Mouse (Mus musculus) cerebellum, adult 2 months (tissue): ENCODE results near the gene Wdfy2. TPM values are rescaled to one million over a fixed set of nuclear protein-coding genes. Genes with fewer than 3 reads are reported as not detected.

Source experiments
- DNase-seq, 2 experiments: peaks; one replicate each; pipeline ENCODE4 v3.0.0; 2021
- H3K27ac ChIP-seq: fragments of 200-500 bp; 2 replicates; pipeline ENCODE4 v1.5.1; 2012; ENCODE audit warnings: low read length, control low read depth, inconsistent platforms; ENCODE audit not compliant: insufficient read depth
- H3K27me3 ChIP-seq: fragments of 200-500 bp; 2 replicates; pipeline ENCODE4 v1.6.1; 2012; ENCODE audit warnings: inconsistent platforms, mild to moderate bottlenecking, low read length, moderate library complexity; ENCODE audit not compliant: control insufficient read depth, insufficient read depth
- H3K4me1 ChIP-seq: fragments of 200-500 bp; 2 replicates; pipeline ENCODE4 v1.6.1; 2011; ENCODE audit warnings: low read length; ENCODE audit not compliant: control insufficient read depth, insufficient read depth
- H3K4me3 ChIP-seq: fragments of 200-500 bp; replicated peaks from 2 replicates; pipeline ENCODE3; 2011; ENCODE audit warnings: mild to moderate bottlenecking, low read depth, low read length, control low read depth; ENCODE audit not compliant: insufficient read depth
- CTCF ChIP-seq: fragments of 200-500 bp; IDR thresholded peaks from 2 replicates; pipeline ENCODE4 v1.5.1; 2011; ENCODE audit warnings: low read depth, mild to moderate bottlenecking, control low read depth, low read length, moderate library complexity, borderline replicate concordance; ENCODE audit not compliant: insufficient read depth
- POLR2A ChIP-seq: fragments of 200-500 bp; IDR thresholded peaks from 2 replicates; pipeline ENCODE4 v1.6.1; 2011; ENCODE audit warnings: low read length, control low read depth, borderline replicate concordance; ENCODE audit not compliant: insufficient read depth
- WGBS: fragments of 180-500 bp; shearing (Covaris S2); methylation state at CpG from one replicate; pipeline ENCODE4 v1.1.7; 2018; 5-methylcytosine and 5-hydroxymethylcytosine counted together
- polyA plus RNA-seq: library from polyadenylated mRNA; depleted of rRNA; stranded (reverse); fragments of >200 nt; gene quantifications from 2 replicates; pipeline ENCODE4 v1.2.3, GENCODE M21; 2012

Wdfy2 gene
- polyA plus RNA-seq, 1 experiment = 15.8 TPM

DNA sequence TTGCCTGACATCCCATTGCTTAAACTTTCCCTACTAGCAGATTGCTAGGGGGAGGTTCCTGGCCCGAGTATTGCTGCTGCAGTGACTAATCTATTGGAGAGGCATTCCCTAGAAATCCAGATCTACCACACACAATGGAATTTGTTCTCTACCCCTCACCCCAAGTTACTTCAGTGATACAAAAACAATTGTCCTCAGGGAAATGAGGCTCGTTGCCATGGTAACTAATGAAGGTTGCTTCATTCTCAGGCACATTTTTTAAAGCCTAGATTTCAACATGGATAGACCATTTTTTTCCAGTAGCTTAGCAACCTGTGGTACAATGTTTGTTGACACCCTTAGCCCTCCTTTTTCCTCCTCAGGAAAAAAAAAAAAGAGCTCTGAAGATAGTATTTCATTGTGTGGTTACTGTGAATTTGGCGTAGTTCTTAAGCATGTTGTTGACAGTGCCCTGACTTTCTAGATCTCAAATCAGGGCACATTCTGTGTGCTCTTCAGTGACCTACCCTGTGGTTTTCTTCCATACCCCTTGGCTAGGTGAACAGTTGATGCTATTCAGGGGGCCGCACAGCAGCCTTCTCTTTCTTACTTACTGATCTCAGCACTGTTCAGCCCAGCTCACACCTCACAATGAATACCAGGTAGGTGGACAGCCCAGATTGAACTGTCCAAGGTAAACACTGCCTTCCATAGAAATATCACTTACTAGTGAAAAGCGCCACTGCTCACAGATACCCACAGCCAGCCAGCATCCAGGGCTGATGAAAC lies 42.8 kb downstream of the Wdfy2 start:
- peak in 1 of 2 experiments; percentile 49 for DNase-seq
- 65% methylated on average over 5 of the region's 5 CpGs for WGBS
- Histone ChIP-seq H3K27ac (peak overlapping the region; percentile 51), H3K4me1 (peaks cover 40% of the 10 kb centered on the region), H3K27me3 (no peaks in the 10 kb centered on the region), H3K4me3 (no peak overlapping the region)
- TF ChIP-seq CTCF = no peak

DNA sequence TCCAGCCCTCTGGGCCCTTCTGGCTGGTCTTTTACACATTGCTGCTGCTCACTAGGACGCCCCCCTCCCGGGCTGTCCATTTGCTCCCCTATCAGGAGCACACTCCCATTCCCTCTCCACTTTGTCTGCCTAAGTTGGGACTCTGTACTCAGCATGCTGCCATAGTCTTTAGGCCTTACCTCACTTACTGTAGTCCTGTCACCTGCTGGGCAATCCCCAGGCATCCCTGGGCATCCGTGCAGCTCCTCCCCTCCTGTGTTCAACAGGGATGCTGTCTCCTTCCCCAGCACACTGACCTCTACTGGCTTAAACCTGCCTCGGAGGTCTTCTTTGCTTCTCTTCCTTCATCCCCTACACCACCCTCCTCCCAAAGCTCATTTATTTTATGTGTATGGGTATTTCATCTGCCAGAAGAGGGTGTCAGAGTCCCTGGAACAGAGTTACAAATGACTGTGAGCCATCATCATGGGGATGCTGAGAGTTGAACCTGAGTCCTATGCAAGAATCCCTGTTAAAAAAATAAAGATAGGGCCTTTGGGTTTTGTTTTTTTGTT lies 44.7 kb downstream of the Wdfy2 start:
- Histone ChIP-seq H3K4me3 (no peak overlapping the region), H3K27me3 (no peaks in the 10 kb centered on the region), H3K4me1 (peaks cover 40% of the 10 kb centered on the region), H3K27ac (0 out of 2 replicates have a peak overlapping the region, but pooled peaks have one; percentile 14)
- WGBS = 38% methylated on average over 4 of the region's 4 CpGs
- DNase-seq = no peak
- TF ChIP-seq POLR2A = no peak
- 0 out of 2 replicates have a peak, but pooled peaks have one; percentile 8 for TF ChIP-seq CTCF

DNA sequence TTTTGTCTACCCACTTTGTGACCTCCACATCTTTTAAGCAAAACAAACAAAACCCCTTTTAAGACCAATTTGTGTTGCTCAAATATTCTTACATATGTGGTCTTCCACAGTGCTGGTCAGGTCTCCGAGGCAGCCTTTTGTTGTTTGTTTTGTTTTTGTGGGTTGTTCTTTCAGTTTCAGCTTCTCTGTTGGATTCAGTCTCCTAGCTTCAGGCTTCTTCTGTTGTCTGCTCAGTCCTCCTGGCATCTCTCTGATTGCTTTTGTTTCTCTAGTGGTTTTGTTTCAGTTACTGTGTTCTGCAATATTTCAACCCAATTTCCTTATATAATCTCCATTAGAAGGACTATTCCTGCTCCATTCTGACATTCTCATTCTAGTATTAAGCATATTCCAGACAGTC lies 46.1 kb downstream of the Wdfy2 start:
- no peak for DNase-seq
- Histone ChIP-seq H3K4me3 (no peak overlapping the region), H3K4me1 (peaks cover 31% of the 10 kb centered on the region), H3K27ac (no peak overlapping the region), H3K27me3 (no peaks in the 10 kb centered on the region)
- TF ChIP-seq CTCF (no peak), POLR2A (no peak)
- 66% methylated on average over 1 of the region's 1 CpGs for WGBS

DNA sequence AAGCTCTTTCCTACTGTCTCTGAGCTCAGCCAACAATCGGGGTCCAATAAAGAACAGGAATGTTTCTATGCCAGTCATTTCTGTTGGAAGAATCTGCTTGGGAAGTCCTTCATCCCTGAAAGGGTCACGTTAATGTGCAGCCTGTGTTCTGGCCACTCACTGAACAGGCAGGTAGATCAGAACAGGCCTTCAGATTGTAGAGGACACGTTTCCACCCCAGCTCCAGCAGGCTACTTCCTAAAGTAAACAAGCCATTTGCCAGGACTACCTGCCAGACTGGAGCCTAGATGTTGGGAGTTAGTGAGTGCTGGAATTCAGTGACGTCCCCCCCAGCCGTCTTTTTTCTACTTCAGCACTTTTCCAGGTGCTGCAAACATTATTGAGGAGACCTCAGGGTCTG lies 46.7 kb downstream of the Wdfy2 start:
- Histone ChIP-seq H3K4me1 (peaks cover 25% of the 10 kb centered on the region), H3K27me3 (no peaks in the 10 kb centered on the region), H3K27ac (no peak overlapping the region), H3K4me3 (no peak overlapping the region)
- 40% methylated on average over 5 of the region's 5 CpGs for WGBS
- TF ChIP-seq CTCF (no peak), POLR2A (no peak)
- DNase-seq = peak in 1 of 2 experiments; percentile 27

DNA sequence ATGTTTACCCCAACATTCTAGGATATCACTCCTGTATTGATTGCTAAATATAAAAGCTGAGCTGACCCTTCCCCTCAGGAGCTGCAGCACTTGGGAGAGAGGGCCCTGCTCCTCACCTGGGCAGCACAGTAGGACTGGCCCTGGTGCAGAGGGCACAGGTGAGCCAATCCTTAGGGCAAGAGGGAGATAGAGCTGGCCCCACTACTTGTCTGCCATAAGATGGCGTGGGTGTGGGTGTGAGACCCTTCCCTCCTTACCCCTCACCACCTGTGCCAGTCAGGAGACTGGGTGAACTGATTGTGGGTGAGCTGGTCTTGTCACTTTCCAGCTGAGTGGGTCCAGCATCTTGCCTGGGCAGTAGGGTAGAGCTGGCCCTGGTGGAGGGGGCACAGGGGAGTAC lies 47.2 kb downstream of the Wdfy2 start:
- no peak overlapping the region for H3K4me3 ChIP-seq
- peaks cover 22% of the 10 kb centered on the region for H3K4me1 ChIP-seq
- TF ChIP-seq POLR2A = no peak
- no peak for TF ChIP-seq CTCF
- WGBS = 83% methylated on average over 1 of the region's 1 CpGs
- no peak for DNase-seq
- H3K27ac ChIP-seq = 0 out of 2 replicates have a peak overlapping the region, but pooled peaks have one; percentile 7
- H3K27me3 ChIP-seq = no peaks in the 10 kb centered on the region

DNA sequence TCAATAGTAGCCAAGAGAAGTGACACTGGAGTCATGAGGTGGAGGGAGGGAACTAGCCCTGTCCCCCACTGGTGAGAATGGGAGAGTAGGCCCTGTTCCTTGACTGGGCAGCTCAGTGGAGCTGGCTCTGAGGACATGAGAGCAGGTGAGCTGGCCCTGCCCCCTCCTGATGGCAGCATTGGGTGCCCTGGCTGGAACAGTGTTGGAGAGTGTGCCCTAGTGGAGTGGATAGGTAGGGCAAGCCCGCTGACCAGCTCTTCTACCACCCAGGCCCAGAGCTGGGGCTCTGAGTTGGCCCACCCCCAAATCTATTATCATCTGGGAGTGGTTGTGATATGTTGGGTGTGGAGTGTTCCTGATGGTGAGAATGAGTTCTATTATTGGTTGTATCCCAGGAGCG lies 47.7 kb downstream of the Wdfy2 start:
- 92% methylated on average over 2 of the region's 2 CpGs for WGBS
- no peak for DNase-seq
- Histone ChIP-seq H3K27ac (0 out of 2 replicates have a peak overlapping the region, but pooled peaks have one; percentile 7), H3K4me3 (no peak overlapping the region), H3K4me1 (peaks cover 18% of the 10 kb centered on the region), H3K27me3 (no peaks in the 10 kb centered on the region)
- no peak for TF ChIP-seq POLR2A
- TF ChIP-seq CTCF = no peak

DNA sequence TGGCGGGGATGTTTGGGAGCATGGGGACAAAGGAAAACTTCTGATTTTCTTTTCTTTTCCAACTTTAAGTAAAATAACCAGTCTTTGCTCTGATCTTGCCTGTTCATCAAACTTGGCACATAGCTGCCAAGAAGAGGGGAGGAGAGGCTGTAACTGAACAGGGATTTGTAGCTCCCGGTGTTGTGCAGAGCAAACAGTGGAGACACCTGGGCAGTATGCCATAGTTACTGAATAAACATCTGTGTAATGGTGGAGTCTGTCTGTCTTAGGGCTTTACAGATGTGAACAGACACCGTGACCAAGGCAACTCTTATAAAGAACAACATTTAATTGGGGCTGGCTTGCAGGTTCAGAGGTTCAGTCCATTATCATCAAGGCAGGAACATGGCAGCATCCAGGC lies 53.9 kb downstream of the Wdfy2 start:
- 88% methylated on average over 3 of the region's 3 CpGs for WGBS
- Histone ChIP-seq H3K27me3 (no peaks in the 10 kb centered on the region), H3K4me3 (no peak overlapping the region), H3K4me1 (peaks cover 23% of the 10 kb centered on the region), H3K27ac (no peak overlapping the region)
- DNase-seq = no peak
- TF ChIP-seq CTCF = no peak
